Mouse (Mus musculus) neural tube, embryonic 13.5 days (tissue): ENCODE measurements around the gene Tcf7. TPM values are rescaled to one million over a fixed set of nuclear protein-coding genes. Genes with fewer than 3 reads are reported as not detected.

Experiments
- polyA plus RNA-seq: library from polyadenylated mRNA; unstranded; fragments of >200 nt; fragmentation: Nextera tagmentation; extraction: Ambion mirVana; gene quantifications from 2 replicates; pipeline ENCODE4 v1.2.1, GENCODE M21; 2015

Gene Tcf7
- polyA plus RNA-seq, 1 experiment from 2014 or later = 5.9 TPM

Other genes with a start within 250 kb of the Tcf7 start
- gene Ppp2ca, start 184.3 kb downstream of the Tcf7 start, polyA plus RNA-seq = 137 and 141 TPM in 2 replicates
- not detected in 2 replicates for gene Olfr1373, start 137.5 kb downstream of the Tcf7 start, polyA plus RNA-seq
- not detected in 2 replicates for gene Olfr1371, start 69.0 kb downstream of the Tcf7 start, polyA plus RNA-seq
- gene Skp1a, start 51.0 kb downstream of the Tcf7 start, polyA plus RNA-seq = 1,170 and 1,204 TPM in 2 replicates
- 296 and 366 TPM in 2 replicates for gene Vdac1, start 77.8 kb upstream of the Tcf7 start, polyA plus RNA-seq
- 123 and 147 TPM in 2 replicates for gene 9530068E07Rik, start 113.4 kb upstream of the Tcf7 start, polyA plus RNA-seq